Mouse (Mus musculus): ENCODE measurements around the gene Mcm9.

Mcm9 gene

DNA sequence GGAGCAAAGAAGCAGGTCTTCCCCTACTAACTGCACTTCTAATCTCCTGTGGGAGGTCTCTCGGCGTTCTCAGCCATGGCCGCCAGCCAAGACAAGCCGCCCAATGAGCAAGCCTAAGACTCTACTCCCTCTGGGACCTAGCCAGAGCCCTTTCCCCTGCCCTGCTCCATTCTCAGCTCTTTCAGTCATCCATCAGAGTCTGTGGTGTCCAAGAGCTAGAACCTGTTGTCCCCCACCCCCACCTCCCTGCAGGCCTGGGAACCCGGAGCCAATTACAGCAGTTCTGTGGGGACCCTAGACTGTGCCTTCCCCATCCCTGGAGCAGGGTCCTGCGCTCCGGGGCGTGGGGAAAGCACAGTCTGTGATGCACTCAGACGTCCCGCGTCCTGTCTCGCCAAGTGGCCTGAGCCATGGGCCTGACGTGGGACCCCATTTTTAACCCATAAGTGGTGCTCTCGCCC is 49.6 kb downstream of the Mcm9 start:
- no peak for DNase-seq (ENCODE audit: extremely low spot score, low read depth, low spot score)

DNA sequence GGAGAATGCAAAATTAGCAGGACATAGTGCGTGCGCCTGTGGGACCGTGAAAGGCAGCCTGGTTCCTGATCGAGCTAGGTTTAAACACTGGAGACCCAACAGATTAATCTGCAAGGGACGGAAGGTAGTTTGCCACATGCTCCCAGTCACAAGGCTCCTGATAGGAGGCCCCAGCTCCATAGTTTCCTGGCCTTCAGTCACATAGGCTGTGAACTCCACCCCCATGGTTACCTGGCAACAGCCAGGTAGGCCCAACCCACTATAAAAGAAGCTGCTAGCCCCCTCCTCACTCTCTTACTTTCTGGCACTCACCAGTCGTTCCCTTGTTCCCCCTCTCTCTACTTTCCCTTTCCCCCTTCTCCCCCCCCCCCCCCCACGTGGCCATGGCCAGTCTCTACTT is 50.1 kb downstream of the Mcm9 start:
- no peak for DNase-seq (ENCODE audit: extremely low spot score, low read depth, low spot score)

DNA sequence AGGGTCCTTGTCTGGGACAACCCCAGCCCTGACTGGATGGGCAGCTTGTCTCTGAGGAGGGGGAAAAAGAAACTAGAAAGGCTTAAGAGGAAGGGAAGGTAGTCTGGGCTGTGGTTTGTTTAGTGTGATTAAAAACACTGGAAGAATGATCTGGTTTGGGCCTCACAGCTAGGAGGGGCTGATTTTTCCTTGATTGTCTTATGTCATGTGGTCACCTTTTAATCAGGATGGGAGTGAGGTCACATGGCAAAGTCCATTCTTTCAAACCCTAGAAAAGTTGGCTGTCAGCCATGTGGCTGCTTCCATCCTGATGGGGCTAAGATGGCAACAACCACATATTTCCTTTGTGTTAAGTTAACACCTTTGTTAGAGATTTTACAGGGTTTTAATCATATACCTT is 61.7 kb downstream of the Mcm9 start:
- DNase-seq (ENCODE audit: extremely low spot score, low read depth, low spot score): no peak

DNA sequence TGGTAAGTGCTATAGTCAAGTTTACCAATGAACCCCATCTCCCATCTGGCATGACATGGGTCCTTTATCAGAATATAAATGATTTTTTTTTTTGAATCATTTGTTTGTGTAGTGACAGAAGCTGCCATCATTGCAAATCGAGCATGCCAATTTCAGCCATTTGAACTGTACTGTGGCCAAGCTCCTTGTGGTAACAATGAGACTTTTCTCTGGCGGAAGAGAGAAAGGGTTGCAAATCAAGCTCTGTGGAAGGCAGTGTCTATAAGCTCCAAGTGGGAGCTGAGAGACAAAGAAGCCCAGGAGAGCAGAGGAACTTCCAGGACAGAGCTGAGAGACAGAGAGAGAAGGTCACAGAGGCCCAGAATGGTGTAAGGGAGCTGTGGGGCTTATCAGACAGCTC is 64.7 kb downstream of the Mcm9 start:
- no peak for DNase-seq (ENCODE audit: extremely low spot score, low read depth, low spot score)

DNA sequence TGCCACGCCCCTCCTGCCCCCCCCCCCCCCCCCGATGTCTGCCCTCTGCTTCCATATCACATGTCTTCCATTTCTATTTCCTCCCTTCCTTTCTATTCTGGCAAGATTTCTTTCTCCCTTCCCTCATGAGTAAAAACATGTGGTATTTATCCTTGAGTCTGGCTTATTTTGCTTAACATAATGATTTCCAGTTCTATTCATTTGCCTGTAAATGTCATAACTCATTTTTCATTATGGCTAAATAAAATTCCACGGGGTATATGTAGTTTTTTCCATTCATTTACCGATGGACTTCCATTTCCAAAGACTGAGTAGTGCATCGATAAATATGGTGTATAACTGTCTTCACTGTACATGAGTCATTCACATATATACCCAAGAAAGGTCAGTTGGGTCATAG is 68.2 kb downstream of the Mcm9 start:
- no peak for DNase-seq (ENCODE audit: extremely low spot score, low read depth, low spot score)

DNA sequence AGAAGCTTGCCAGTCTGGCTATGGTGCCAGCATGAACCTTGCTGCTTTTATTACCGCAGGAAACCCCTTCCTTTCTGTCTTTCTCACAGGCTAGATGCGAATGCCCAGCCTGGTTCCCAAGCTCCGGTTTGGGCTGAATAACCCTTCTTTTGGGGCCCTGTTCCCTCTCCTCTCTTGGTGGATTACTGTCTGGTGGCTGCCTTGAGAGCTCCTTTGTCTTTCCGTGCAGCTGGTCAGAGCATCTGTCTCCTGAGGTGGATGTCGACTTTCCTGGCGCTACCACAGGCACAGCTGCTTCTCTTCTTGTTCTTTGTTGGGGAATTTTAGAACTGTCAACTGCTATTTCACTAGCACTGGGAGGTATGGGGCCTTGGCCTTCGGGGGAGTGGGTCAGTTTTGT is 92.6 kb downstream of the Mcm9 start:
- no peak for DNase-seq (ENCODE audit: extremely low spot score, low read depth, low spot score)

DNA sequence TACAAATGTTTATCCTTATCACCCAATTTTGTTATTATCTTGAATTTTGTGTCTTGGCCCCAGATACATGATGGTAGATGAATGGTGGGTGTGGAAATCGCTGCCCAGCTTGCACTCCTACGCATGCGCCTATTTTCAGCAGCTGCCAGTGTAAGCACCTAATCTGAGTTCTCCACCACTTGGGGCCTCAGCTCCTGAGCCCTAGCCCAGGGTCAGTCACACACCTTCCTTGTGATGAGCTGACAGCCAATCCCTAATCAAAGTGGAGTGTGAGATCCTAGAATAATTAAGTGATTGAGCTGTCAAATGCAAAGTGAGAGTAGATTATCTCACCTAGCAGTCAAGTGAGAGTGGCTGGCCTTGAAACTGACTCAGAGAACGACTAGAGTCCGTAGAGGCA is 97.9 kb downstream of the Mcm9 start:
- no peak for DNase-seq (ENCODE audit: extremely low spot score, low read depth, low spot score)

DNA sequence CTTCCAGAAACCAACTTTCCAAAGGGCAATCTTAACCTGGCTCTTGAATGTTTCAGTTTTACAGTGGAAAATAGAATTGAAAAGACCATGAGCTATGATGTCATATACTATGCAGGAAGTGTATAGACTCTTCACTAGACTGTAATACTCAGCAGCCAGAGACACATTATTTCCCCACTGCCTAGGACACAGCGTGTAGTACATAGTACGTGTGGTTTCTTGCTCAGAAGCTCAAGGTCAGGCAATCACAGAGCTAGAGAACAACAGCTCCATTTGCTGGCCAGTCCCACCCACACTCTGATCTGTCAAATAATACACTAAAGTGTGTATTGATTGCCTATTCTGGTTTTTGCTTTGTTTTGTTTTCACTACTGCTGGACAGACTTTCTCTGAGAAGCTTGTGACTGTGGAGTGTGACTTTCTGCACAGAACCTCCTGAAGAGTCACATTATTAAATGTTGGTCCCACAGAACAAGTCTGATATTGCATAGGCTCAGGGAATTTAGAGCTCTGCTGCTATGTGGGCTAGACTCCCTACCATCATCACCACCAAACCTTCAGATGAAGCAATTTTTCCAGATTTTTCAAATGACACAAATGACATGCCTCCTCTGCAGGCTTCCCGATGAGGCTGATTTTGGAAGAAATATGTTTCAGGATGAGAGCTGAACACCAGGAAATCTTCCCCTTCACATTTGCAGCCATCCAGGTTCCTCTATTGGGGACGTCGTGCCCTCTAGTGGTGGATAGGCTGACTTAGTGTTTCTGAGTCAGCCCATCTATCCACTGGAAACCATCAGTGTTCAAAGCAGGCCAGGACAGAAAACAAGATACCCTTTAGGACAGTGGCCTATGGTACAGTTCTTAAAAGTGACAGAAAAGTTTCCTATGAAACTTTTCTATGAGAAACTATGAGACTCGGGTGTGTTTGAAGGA is 102.1 kb downstream of the Mcm9 start:
- DNase-seq (ENCODE audit: extremely low spot score, low read depth, low spot score): no peak

DNA sequence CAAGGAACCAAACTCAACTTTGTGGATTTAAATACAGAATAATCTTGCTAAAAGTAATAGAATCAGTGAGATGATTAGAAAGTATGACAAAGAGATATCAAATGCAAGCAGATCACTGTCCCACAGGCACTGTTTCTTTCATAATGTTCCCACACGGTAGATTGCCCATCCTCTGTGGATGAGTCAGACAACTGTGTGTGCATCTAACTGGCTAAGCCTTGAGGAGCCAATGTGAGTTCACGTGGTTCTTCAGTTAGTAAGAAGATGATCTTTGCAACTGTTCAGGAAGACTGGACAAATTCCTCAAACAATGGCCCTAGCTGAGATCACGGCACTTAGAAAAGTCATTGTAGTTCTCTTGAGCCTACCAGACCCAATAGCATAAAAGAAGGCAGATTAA is 102.9 kb downstream of the Mcm9 start:
- no peak for DNase-seq (ENCODE audit: extremely low spot score, low read depth, low spot score)

DNA sequence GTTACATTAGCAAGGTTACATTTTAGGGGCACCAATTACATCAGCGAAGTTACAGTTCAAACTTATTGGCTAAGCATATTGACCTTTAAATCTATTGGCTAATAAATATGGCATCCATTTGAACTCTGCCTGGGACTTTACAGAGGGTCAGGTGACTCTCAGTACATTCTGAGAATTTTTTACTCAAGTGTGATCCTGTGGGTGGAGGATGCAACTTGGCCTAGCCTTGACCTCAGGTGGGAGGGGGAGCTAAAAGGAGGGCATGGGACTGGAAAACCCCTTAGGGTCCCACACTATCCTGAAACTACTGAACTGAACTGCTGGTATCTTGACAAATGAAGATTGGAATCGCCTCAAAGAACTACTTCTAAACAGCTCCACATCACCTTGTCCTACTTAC is 103.9 kb downstream of the Mcm9 start:
- DNase-seq (ENCODE audit: extremely low spot score, low read depth, low spot score): no peak

DNA sequence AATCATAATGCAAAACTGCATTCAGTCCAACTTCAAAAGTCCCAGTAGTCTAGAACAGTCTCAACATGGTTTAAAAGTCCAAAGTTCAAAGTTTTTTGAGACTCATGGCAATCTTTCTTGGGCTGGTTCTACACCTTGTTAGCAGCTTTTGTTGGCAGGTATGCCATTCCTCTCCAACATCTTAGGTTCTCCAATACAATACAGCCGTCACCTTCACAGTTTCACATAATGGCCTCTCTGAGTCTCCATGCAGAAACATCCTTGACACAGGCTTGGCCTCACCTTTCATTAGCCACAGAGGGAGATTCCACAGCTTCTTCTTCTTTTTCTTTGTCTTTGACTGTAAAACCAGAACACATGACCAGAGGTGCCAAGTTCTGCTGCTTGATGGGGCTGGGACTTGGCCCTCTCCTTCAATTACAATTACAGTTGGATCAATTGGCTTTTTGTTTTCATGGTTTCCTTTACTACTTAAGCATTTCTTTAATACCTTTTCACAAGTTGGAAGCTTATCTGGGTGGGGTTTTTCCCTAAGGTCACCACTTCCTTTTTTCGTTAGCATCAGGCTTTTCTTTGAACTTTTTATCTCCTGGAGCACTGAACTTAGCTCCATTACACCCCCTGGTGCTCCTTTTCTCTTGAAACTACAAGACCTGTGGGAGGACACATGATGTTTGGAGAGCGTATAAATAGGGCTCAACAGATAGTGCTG is 104.8 kb downstream of the Mcm9 start:
- no peak for DNase-seq (ENCODE audit: extremely low spot score, low read depth, low spot score)

DNA sequence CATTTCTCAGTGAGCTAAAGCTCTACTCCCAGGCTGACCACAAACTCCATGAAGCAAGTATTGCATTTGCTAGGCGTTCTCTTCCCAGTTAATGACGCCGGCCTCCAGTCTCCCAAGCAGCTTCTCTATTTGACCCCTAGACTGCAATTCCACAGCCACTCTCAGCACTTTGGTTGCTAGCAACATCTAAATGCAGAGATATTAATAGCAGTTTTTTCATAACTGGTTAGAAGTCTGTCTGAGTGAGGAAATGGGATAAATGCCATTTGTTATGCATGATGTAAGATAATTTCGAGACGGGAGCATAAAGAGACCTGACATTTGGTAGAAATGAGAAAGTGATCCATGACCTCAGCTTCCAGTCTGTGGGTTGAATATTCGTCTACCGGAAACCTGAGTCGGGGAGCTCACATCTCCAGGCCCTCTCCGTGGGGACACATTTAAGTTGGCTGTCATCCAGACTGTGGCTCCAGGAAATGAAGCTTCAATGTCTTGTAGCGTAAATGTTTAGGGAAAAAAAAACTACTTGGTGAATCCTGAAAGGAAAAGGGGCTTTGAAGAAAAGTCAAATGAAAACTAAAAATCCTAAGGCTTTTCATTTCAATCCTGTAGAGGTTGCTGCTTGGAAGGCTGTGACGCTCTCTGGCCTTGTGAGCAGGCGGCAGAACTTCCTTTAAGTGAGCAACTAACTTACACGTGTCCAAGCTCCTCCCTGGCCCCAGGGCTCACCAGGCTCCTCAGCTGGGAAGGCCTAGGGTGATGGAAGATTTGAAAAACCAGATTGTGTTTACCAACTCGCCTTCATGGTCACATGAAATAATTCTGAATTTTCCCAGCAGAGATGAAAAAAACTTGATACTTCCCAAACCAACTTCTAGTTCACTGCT is 110.9 kb downstream of the Mcm9 start:
- DNase-seq (ENCODE audit: extremely low spot score, low read depth, low spot score): no peak

DNA sequence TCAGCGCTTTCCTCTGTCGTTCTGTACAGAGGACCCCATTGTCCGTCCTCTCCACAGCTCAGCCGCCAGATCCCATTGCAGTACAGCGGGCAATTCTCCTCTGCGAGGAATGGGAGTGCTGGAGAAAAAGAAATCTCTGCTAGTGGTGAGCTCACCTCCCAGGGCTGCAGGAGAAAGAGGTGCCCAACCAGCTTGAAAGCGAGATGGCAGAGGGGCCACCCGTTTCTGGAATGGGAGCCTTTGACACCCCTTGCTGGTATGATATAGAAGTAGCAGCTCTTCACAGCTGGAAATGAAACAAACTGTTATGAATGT is 111.7 kb downstream of the Mcm9 start:
- no peak for DNase-seq (ENCODE audit: extremely low spot score, low read depth, low spot score)

DNA sequence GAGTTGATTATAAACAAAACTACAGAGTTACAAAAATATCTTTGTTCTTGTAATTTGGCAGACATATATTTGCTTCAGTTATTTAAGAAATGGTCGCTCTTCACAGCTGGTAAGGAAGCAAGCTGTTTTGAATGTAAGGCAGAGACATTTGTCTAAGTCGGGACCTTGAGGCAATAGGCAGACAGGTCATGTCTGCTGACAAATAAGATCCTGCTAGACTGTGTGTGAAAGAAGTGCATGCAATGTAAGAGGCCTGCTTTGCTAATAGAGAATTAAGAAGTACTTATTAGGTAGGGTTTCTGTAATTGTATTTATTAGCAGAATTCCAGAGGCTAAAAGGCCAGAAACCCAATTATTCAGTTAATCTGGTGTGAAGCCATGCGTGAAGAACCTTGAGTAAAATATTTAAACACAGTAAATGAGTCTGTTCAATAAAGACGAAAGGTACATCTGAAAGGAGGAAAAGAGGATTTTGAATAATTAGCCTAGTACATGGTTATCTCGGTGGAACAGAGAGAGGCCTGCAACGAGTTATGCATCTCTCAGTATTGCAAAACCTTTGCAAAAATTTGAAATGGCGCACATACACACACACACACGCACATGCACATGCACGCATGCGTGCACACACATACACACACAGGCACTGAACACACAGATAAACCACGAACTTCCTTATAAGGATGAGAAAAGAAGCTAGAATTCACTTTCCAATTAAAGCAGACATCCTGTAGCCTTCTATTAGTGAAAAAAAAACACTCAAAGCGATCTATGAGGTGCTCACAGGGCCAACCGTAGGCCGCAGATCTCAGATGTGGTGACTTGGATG is 112.3 kb downstream of the Mcm9 start:
- DNase-seq (ENCODE audit: extremely low spot score, low read depth, low spot score): no peak

DNA sequence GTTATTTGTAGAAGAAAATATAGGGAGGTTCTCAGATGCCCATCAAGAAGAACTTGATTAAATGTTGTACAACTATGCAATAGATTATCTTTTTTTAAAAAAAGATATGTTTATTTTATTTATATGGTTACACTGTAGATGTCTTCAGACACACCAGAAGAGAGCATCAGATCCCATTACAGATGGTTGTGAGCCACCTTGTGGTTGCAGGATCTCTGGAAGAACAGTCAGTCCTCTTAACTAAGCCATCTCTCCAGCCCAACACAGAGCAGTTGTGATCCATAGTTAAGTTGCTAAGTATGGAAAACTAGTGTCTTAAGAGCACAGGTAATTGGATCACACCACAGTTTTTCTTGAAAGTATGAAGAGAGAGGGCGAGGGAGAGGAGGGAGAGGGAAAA is 117.7 kb downstream of the Mcm9 start:
- no peak for DNase-seq (ENCODE audit: extremely low spot score, low read depth, low spot score)

DNA sequence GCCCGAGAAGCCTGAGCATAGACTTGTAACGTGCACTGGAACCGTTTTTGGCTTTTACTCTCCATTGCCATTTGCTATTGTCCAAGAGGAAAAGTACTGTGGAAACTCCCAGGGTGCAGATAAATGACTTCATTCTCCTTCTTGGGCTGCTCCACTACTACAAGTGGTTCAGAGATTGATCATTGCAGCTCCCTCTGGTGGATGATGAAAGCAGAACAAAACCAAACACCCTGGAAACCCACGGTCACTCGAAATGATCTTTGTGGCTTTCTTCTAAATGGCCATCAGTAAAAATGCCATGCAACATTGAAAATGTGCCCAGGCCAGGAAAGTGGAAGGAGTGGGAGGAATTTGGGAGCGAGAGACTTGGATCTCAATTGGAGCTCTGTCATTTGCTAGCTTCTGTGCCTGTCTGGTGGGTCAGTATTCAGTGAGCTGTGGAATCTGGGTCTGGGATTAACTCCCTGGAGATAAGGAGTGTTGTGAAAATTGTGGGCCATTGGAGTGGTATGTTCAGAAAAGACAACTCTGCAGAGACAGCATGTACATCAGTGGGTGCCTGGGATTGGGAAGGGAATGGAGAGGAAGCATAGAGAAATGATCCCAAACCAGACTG is 121.0 kb downstream of the Mcm9 start:
- no peak for DNase-seq (ENCODE audit: extremely low spot score, low read depth, low spot score)

DNA sequence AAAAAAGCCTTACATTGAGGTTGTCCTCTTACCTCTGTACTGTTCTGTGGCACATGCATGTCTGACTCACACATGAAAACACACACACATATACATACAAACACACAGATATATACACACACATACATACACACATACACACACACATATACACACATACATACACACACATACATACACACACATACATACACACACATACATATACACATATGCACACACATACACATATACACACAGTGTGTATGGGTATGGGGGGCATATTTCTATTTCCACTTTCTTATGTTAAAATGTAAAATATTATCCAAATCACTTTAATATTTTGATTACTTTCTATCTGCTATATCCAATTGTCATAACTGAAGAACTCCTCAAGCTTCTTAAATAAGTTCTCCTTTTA is 121.6 kb downstream of the Mcm9 start:
- DNase-seq (ENCODE audit: extremely low spot score, low read depth, low spot score): no peak

DNA sequence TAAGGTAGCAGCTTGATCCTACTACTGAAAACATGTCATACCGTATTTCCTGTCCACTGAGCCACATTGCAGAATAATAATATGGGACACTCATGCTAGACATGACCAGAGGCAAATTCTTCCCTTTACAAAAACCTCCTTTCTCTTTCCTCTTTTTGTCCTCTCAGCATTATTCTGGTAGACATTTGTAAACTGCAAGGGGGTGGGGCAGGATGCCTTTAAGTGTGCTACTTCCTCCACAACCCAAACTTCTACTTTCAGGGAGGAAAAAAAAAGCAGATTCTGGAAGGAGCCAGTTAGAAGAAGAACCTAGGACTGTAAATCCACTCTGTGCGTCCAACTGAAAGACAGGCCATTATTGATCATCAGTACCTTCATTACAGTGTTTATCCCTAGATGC is 124.7 kb downstream of the Mcm9 start:
- DNase-seq (ENCODE audit: extremely low spot score, low read depth, low spot score): no peak

DNA sequence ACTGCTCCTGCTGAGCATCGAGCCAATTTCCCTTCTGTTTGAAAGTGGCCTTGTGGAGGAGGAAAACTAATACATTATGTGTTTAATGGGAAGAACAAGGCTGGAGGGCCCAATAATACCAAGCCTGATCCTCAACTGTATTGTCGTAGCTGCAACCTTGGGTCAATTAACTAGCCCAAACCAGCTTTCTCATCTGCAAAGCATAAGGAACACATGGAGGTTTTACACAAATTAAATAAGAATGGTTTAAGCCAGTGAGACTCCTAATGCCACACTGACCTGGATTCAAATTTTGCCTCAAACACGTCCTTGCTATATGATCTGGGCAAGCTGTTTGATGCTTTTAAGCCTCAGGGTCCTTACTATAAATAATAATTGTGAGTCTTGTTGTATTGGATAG is 125.2 kb downstream of the Mcm9 start:
- DNase-seq (ENCODE audit: extremely low spot score, low read depth, low spot score): no peak
